Mouse (Mus musculus): ENCODE results near the gene Nrxn2. TPM values are rescaled to one million over a fixed set of nuclear protein-coding genes. Genes with fewer than 3 reads are reported as not detected.

The Nrxn2 gene
- 100 to 1,000 TPM; 700 to 756 TPM for total RNA-seq (2021)
- long read RNA-seq, experiment 1, partial matches to known transcripts = 10 of 106 reads
- long read RNA-seq, experiment 1, other reads (novel, unspliced or antisense) = 95 of 106 reads
- long read RNA-seq, experiment 2, partial matches to known transcripts = 4 of 71 reads
- long read RNA-seq, experiment 2, other reads (novel, unspliced or antisense) = 63 of 71 reads

DNA sequence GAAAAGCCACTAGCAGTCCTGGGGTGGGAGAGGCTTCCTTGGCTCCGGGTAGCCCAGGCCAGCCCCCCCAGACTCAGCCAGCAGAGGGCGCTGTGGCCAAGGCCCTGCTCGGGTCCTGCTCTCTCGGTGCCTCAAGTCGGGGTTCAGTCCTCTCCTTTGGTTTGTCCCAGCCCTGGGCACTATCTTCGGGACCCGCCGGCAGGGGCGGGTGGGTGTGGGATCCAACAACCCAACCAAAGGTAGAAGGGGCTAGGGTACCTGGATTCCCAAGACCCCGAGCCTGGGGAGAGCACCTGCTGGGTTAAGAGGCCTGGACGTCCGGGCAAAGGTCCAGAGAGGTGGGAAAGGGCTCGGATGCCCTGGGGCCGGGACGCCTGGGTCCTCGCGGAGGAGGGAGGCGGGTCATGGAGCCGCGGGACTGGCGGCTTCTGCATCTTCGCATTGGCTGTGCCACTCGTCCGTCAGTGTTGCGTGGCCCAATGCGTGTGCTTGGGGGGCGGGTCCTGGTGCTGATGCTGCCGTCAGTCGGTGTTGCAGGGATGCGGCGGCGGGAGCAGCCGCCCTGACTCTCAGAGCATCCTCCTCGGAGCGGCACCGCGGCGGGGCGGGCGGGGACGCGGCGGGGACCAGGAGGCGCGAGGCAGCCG, at the start of gene Nrxn2:
Nrxn2 (plus strand) TSS at position 499 of the 647 bp plus-strand sequence.
- intact Hi-C loops (cut with DNase I) = loop anchor here (5.0 kb wide), 1 partner anchor 34 kb away; no protein-coding TSS in a partner anchor
- peak; percentile 95 to 96 for DNase-seq (ENCODE audit: low spot score in 2 of 2)

DNA sequence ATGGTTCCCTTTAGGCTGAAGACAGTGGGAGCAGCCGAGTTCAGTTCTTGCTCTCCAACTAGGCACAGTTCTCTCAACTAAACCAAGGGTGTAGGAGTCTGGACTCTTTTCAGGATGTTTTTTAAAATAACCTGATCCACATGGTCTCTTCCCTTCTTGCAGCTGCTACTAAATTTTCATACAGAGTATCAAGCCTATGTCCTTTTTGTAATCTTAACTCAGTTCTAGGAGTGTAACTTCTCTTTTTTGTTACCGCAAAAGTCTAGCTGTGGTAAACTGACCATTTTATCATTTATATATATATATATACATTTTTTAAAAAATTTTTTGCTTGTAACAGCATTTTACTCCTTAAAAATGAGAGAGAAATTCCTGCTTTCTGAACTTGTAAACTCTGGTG, 48.4 kb upstream of the Nrxn2 start:
- no peak for DNase-seq (ENCODE audit: low spot score in 2 of 2)
- intact Hi-C loops (cut with DNase I) = no loop called here

DNA sequence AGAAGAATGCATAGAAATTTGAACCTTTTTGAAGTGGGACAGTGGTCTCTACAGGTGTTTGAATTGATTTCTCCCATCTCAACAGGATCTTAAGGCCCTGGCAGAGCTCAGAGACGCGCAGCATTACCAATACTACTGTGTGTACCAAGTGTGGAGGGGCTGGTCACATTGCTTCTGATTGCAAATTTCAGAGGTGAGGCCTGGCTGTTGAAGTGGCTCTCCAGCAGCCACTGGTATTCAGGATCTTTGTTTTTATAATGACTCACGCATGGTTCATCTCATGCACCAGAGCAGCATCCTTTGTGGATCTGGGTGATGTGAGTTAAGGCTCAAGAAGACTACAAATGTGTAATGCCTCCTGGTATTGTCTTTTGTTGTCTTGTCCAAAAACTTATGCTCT, 46.1 kb upstream of the Nrxn2 start:
- DNase-seq (ENCODE audit: low spot score in 2 of 2) = no peak
- intact Hi-C loops (cut with DNase I) = no loop called here

DNA sequence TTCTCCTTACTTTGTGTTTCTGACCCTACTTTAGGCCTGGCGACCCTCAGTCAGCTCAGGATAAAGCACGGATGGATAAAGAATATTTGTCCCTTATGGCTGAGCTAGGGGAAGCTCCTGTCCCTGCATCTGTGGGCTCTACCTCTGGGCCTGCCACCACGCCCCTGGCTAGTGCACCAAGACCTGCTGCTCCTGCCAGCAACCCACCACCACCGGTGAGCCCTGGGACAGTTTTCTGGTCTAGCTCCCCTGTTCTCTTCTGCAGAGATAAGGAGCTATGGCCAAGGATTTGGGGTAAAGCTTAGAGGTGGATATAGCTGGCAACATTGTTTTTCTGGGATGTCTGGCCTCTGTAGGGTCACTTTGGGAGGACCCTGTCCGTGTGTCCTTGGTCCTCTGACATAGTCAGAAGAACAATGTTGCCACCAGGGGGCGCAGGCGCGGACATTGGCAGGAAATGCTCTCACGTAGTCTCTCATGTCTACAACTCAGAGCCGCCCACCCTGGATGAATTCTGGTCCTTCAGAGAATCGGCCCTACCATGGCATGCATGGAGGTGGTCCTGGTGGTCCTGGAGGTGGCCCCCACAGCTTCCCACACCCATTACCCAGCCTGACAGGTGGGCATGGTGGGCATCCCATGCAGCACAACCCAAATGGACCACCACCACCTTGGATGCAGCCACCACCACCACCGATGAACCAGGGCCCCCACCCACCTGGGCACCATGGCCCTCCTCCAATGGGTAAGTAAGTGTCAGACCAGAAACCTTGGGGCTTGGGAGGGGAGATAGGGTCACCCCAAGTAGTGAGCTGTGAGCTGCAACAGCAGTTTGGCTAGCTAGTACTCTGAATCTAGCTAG, 44.8 kb upstream of the Nrxn2 start:
- DNase-seq (ENCODE audit: low spot score in 2 of 2) = peak; percentile 86 to 87
- intact Hi-C loops (cut with DNase I) = no loop called here

DNA sequence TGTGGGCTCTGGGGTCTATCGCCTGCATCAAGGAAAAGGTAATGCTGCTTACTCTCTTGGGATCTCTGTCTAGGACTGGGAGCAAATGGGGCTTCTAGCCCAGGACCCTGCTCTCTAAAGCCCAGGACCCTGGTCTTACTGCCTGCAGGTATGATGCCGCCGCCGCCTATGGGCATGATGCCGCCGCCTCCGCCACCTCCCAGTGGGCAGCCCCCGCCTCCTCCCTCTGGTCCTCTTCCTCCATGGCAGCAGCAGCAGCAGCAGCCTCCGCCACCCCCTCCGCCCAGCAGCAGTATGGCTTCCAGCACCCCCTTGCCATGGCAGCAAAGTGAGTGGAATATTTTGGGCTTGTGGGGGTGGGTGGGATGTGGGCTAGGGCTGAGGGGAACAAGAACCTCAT, 44.0 kb upstream of the Nrxn2 start:
- no peak for DNase-seq (ENCODE audit: low spot score in 2 of 2)
- intact Hi-C loops (cut with DNase I) = no loop called here

DNA sequence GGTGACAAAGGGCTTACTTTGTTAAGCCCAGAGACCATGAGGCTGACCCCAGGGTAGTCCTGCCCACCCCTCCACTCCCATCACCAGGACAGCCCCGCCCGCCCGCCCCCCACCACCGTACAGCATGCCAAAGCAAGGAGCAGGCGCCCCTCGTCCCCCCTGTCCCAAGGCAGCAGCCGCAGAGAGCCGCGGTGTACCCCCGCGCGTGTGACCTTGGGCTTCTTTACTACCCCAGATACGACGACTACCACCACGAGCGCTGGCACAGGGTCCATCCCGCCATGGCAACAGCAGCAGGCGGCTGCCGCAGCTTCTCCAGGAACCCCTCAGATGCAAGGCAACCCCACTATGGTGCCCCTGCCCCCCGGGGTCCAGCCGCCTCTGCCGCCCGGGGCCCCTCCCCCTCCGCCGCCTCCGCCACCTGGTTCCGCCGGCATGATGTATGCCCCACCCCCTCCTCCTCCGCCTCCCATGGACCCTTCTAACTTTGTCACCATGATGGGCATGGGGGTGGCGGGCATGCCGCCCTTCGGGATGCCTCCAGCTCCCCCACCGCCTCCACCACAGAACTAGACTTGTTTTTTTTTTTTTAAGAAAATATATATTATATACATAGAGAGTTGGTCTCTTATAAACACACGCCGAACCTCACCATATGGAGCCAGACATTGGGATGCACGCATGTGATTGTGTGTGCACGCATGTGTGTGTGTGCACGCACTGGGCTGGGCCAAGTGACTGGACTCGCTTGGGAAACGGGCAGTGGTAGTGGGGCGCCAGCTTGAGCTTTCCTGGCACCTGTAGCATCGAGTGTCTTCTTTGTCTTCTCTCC, 42.9 kb upstream of the Nrxn2 start:
- DNase-seq (ENCODE audit: low spot score in 2 of 2) = no peak
- intact Hi-C loops (cut with DNase I) = no loop called here

DNA sequence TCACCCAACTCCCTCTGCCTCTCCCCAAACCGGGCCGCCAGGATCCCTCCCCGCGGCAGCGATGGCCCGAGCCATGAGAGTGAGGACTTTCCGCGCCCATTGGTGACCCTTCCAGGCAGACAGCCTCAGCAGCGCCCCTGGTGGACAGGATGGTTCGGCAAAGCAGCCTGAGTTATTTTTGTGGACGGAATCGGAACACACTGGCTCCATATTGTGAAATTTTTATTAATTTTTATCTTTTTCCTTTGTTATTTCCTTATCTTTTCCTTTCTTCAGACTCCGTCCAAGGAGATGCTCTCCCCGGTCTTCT, 42.3 kb upstream of the Nrxn2 start:
- peak; percentile 56 to 69 for DNase-seq (ENCODE audit: low spot score in 2 of 2)
- intact Hi-C loops (cut with DNase I) = no loop called here

DNA sequence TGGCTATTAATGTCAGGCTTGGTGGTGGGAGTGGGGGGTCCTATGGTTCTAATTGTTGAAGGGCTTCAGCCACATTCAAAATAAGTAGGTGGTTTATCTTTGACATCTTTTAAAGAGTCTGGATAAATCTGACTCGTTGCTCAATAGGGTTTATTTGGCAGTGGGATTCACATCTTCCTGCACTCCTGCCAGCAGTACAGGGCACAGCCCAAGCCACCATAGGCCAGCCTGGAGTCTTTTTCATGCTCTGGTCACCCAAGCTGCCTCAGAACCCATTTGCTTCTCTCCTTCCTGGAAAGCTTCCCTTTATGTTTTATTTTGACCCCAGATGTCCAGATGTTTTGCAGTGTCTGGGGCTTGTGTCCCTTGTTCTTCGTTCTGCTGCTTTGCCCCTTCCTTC, 41.9 kb upstream of the Nrxn2 start:
- no peak for DNase-seq (ENCODE audit: low spot score in 2 of 2)
- intact Hi-C loops (cut with DNase I) = no loop called here

DNA sequence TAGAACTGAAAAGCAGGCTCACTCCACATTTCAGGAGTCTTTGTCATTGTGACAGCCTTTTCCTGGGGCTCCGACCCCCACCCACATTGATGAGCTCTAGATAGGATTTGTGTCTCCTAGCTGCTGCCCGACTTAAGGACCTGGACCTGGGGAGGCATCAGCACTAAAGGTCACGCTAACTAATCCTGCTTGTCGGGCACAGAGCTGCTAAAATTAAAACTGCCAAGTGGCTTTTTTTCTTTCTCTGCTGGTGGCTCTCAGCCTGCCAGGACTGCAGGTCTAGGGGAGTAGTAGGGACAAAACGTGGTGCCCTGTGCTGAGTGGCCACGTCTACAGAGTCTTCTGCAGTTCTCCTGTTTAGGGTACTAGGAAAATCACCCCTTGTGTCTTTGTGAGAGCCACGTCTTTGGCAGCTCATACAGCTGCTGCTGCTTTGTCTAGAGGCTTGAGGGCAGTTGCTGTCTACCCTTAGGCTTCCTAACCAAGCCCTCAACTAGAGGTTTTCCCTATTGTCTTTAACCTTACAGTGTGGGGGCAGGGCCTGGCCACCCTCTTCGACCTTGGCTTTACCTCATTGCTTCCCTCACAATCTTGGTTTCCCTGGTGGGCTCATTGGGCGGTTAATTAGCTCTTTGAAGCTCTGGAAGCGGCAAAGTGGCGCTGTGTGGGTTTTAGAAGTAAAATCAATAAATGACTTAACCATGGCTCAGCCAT, 41.0 kb upstream of the Nrxn2 start:
- intact Hi-C loops (cut with DNase I) = no loop called here
- no peak for DNase-seq (ENCODE audit: low spot score in 2 of 2)

DNA sequence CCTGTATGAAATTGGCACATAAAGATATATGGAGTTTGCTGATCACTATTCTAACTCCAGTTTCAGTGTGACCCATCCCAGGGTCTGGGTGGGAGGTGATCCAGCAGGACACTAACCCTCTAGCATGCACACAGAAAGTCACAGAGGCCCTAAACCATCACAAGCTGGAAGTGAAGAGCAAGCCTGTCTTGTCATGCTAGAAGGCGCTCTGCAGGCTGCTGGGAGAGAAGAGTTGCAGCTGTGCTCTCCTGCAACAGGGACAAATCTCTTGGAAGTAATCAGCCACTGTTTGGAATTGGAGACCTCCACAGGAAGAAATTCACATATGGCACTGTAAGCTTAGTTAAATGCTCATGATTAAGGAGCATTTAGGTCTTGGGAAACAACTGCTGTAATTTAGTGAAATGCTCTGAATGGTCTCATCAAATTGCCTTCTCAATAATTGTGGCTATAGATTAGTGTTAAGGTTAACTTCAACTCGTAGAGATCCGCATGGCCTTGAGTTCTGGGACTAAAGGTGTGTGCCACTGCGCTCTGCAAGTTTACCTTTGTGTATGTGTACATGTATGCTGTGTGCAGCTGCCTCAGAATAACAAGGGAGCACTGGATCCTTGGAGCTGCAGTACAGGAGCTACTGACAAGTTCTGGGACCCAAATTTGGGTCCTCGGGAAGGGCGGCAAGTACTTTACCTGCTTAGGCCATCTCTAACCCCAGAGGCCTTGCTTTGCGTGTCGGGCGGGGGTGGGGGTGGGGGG, 37.9 kb upstream of the Nrxn2 start:
- DNase-seq (ENCODE audit: low spot score in 2 of 2) = no peak
- intact Hi-C loops (cut with DNase I) = no loop called here

DNA sequence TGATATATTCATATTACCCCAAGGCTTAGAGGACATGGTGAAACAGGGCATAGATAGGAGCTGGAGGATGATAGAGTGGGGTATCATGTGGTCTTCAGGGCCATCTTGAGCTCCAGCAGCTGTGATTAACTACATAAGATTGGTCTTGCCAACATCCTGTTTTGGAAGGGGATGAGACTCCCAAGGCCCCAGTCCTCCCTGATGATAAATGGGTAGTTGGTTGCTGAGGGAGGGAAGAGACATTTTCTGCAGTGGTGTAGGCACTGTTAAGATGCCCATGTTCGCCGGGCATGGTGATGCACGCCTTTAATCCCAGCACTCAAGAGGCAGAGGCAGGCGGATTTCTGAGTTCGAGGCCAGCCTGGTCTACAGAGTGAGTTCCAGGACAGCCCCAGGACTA, 37.3 kb upstream of the Nrxn2 start:
- intact Hi-C loops (cut with DNase I) = no loop called here

DNA sequence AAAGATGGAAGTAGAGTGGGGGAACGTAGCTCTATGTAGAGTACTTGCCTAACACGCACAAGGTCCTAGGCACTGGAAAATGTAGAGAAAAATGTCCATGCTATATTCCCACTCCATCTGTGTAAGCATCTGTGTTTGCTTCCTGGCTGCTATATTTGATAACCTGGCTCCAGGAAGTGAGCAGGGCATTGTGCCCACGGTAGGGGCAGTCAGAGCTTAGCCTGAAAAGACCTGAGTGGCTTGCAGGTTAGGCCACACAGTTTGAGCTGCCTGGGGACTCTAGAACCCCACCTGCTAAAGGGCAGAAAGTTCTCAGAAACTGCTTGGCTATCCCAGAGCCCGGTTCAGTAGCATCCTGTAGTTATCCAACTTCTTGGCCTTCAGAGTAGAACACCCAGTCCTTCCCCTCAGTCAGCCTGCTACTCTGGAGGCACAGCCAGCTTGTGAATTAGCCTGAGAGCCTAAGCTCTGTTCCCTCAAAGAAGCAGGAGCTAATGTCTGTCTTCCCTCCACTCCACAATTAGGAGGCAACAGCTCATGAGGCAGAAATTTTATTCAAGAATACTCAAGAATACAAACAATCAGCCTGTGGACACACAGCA, 36.1 kb upstream of the Nrxn2 start:
- no peak for DNase-seq (ENCODE audit: low spot score in 2 of 2)
- intact Hi-C loops (cut with DNase I) = no loop called here

More for the DNA sequence above, 37.3 kb upstream of the Nrxn2 start:
- DNase-seq (ENCODE audit: low spot score in 2 of 2) = no peak

DNA sequence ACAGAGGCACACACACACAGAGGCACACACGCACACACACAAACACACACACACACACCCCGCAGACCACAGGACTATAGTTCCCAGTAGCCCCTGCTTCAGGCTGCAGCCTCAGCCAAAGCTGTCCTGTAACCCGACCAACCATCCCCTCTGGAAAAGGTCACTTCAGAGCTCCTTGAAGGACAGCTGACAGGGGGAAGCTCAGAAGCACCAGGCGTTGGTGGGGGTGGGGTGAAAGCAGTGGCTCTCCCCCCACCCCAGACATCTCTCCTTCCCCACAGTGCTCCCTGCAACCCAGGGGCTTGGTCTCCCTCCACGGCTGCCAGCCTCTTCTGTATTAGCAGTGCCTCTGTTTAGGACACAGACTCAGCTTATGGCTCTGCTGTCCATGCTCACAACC, 35.1 kb upstream of the Nrxn2 start:
- no peak for DNase-seq (ENCODE audit: low spot score in 2 of 2)
- intact Hi-C loops (cut with DNase I) = no loop called here

DNA sequence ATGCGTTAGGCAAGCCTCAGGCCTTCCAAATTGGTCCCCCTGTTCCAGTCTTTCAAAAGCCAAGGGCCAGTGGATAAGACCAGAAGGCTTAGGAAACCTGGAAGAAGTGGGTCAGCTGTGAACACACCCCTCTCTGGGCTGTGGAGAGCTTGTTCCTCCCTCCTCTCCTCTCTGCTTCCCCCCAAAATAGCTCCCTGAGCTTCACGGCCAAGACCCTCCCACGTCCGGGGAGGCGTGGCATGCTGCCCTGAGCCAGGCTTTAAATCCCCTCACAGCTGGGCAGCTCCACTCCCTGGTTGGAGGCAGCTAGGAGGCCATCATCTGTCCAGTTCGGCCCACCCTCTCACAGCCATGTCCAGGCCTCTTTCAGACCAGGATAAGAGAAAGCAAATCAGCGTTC, 34.4 kb upstream of the Nrxn2 start, which contains the start of gene Pygm:
Pygm (plus strand) TSS at position 272 of the 400 bp plus-strand sequence.
- intact Hi-C loops (cut with DNase I) = no loop called here
- peak; percentile 66 to 69 for DNase-seq (ENCODE audit: low spot score in 2 of 2)

DNA sequence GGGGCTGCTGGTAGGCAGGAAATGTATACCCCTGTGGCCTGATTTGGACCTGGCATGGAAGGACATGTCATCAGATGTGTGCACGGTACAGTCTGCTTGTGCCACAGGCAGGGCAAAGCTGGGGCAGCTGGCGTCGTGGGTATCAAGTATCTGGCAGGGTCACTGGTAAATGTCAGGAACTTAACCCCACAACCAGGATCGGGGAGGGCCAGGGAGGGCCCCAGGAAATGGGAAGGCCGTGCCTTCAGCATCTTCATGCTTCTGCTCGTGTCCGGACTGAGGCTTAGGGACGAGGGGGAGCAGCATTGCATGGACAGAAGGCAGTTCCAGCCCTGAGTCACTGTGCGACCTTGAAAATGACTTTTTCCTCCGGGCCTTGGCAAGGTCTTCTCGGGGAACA, 33.6 kb upstream of the Nrxn2 start:
- DNase-seq (ENCODE audit: low spot score in 2 of 2) = no peak
- intact Hi-C loops (cut with DNase I) = no loop called here

DNA sequence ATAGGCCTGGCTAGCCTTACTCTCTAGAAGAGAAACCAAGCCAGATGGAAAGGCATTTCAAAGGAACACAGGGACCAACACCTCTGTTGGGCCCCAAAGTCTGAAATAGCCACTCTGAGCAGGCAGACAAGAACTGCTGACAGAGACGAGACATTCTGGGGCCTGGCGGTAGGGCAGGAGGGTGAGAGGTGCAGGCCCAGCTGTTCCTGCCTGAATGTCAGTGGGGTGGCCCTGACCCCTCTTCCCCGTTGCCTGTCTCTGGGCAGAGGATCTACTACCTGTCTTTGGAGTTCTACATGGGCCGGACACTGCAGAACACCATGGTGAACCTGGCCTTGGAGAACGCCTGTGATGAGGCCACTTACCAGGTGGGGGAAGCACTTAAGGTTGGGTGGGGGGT, 33.1 kb upstream of the Nrxn2 start:
- intact Hi-C loops (cut with DNase I) = no loop called here
- no peak for DNase-seq (ENCODE audit: low spot score in 2 of 2)

DNA sequence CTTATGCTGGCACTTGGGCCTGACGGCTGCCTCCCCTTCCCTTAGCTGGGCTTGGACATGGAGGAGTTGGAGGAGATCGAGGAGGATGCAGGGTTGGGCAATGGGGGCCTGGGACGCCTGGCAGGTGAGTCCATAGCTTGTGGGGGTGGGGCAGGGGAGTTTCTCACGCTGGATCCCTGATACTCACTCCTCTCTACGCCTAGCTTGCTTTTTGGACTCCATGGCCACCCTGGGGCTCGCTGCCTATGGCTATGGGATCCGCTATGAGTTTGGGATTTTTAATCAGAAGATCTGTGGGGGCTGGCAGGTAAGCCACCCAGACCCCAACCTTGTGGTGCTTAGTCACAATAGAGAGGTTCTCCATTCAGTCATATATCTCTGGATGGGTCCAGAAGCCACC, 32.7 kb upstream of the Nrxn2 start:
- intact Hi-C loops (cut with DNase I) = no loop called here
- no peak for DNase-seq (ENCODE audit: low spot score in 2 of 2)

DNA sequence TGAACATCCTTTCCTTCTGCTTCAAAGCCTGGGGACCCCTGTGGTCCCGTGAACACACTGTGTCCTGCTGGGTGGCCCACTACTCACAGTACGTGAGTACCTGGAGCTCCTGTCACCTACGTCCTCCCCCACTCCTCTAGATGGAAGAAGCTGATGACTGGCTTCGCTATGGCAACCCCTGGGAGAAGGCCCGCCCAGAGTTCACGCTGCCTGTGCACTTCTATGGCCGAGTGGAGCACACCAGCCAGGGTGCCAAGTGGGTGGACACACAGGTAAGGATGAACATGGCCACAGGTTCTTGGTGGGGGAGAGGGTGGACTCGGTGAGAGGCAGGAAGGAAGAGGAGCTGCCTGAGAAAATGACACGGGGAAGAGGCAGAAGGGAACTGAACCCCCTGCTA, 32.3 kb upstream of the Nrxn2 start:
- intact Hi-C loops (cut with DNase I) = no loop called here
- DNase-seq (ENCODE audit: low spot score in 2 of 2) = no peak

Measured in left cerebral cortex, postnatal 14 days (tissue).